Mouse (Mus musculus): ENCODE measurements around the gene Ovgp1.

- no peak for TF ChIP-seq CTCF (IDR thresholded peaks at IDR 0.05; ENCODE audit: low read depth)
- TF ChIP-seq EP300 (optimal IDR thresholded peaks at IDR 0.05), result no peak
These were observed 1.6 kb upstream of the Ovgp1 start for GRCm38 (mm10) chr3:105971831-105972446.
